Mouse (Mus musculus): Measurements from ENCODE around the gene Defb28.

The Defb28 gene

DNA sequence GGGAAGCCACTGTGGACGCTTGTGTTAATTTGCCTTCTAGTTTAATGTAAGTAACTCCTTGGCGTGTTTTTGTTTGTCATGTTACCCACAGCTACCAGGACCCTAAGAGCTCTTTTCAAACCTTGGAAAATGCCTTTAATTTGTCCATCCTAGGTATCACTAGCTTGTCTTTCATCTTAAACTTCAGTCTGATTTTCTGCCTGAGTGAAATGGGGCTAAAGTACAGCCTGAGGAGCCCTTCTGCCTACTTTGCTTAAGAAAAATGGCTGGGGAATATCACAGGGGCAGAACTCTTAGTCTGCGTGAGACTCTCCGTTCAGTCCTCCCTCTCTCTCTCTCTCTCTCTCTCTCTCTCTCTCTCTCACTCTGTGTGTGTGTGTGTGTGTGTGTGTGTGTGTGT is 51.8 kb downstream of the Defb28 start:
- no peak for DNase-seq

DNA sequence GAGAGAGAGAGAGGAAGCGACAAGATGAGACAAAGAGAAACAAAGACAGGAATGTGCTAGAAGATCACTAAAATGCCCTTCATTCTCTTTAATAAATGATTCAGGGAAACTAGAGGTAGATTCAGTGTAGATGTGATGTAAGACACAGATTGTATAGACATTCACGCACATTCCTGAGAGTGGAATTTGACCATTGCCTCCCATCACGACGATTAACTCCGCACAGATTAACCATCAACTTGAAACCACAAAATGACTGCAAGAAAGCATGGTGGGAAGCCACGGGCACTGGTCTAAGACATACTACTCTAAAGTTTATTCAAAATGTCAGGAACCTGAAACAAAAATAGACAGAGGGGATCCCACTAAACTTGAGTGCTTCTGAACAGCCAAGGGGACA is 52.3 kb downstream of the Defb28 start:
- no peak for DNase-seq
